Mouse (Mus musculus): Measurements from ENCODE around the gene Brat1.

Gene Brat1

DNA sequence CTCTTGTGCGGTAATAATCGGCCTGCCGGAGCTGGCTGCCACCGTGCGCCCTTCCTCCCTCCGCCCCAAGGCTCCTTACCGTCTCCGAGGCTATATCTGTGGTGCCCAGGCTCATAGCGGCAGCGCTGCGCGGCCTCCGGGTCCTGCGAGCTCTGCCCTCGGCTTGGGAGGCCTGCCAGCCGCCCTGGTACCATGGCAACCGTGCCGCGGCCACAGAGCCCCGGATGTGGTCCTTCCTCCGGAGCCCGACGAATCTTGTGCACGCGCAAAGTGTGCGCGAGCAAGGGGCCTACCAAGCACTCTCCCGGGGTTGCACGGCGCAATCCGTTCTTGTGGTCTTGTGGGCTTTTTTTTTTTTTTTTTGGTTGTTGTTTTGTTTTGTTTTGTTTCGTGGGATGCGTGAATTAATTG is 2.7 kb upstream of the Brat1 start, which contains the start of gene Iqce:
Gene Iqce (minus strand): TSS at position 276 of the 411 bp plus-strand sequence.
- DNase-seq (ENCODE audit: inconsistent ontology term), result peak; percentile 95

DNA sequence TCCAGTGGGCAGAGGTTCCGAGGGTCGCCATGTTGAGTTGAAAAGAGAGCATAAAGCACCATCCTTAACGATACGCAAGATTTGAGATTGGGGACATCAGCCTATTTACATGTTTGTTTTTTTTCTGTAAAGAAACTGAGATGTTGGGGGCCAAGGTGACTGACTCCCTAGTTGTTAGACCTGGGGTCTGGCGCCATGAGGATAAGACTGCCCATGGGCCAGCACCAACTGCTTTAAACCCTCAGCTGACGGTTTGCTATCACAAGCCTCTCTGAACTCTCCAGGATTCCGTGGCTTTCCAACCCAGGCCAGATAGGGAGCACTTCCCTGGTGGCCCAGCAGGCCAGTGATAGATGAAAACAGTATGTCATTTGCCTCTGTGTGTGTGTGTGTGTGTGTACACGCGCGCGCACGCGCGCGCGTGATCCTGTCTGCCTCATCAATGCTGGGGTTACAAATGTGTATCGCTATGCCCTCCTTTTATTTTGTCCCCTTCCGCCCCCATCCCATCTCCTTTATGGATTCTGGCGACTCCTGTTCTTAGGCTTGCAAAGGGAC is 2.1 kb upstream of the Brat1 start:
- no peak for DNase-seq (ENCODE audit: inconsistent ontology term)

DNA sequence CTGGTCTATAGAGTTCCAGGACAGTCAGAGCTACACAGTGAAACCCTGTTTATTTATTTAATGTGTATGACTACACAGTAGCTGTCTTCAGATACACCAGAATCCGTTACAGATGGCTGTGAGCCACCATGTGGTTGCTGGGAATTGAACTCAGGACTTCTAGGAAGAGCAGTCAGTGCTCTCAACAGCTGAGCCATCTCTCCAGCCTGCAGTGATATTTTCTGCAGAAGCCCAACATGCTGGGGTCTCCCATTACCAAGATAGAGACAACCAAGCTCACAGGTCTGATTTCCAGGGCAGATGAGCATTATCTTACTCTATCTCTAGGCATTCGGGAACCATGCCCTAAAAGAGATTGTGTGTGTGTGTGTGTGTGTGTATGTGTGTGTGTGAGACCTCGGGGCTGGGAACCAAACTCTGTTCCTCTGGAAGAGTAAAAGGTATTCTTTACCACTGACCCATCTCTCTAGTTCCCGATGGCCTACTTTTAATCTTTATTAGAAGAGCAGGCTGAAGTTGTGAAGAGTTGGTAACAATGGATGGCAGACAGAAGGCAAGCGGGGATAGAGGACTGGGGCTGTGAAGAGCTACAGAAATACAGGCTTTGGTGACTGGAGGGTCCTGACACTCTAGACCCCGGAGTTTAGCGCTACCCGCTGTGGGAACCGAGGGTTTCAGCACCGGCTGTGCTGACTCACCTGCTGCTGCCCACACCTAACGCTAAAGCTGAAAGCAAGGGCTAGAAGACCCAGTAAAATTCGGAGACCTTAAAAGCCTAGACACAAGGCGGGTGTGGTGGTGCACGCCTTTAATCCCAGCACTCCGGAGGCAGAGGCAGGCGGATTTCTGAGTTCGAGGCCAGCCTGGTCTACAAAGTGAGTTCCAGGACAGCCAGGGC is 1.1 kb upstream of the Brat1 start:
- no peak for DNase-seq (ENCODE audit: inconsistent ontology term)

DNA sequence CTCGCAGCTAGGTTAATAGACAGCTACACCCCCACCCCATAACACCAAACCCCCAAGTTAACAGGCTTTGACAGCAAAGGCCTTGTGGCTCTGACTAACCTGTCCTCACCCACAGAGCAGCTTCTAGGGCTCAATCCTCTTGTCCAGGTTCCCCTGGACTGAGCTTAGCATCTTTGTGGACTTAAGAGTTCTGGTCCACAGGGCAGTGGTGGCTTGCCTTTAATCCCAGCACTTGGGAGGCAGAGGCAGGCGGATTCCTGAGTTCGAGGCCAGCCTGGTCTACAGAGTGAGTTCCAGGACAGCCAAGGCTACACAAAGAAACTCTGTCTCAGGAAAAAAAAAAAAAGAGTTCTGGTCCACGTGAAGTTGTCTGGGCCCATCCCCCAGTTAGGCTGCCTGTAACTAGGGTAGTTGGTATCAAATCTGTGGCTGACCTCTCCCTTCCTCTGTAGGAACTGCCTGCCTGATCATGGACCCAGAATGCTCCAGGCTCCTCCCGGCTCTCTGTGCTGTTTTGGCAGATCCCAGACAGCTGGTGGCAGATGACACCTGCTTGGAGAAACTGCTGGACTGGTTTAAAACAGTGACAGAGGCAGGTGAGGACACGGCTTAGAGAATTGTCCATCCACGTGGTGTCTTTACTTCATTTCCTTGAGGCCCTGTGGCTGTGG is 825 bp downstream of the Brat1 start:
- no peak for DNase-seq (ENCODE audit: inconsistent ontology term)

DNA sequence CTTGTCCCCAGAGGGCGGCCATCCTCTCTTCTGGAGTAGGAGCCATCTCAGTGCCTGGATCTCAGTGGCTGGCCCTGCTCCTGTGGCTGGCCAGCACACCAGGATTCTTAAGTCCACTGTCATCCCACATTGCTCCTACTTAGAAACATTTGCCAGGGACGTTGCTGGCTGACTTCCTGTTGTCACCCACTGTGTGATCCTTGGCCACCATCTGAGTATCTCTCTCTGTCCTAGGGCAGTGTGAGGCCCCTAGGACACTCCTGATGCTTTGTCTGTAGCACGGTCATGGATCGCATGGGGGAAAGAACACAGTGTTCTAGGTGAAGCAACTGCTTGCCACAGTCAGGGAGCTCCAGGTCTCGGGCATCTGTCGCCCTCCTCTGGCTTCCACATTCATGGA is 5.5 kb downstream of the Brat1 start:
- DNase-seq (ENCODE audit: inconsistent ontology term), result no peak

DNA sequence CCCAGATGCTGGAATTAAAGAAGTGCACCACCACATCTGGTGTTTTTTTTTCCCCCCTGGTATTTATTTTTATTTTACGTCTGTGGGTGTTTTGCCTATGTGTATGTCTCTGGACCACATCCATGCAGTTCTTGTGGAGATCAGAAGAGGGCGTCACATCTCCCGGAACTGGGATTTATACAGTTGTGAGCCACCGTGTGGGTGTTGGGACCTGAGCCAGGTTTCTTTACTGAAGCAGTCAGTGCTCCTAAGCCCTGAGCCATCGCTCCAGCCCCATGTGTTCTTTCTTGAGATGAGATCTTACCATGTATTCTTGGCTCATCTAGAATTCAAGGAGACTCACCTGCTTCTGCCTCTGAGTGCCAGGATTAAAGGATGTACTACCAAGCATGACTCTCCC is 6.2 kb downstream of the Brat1 start:
- no peak for DNase-seq (ENCODE audit: inconsistent ontology term)

DNA sequence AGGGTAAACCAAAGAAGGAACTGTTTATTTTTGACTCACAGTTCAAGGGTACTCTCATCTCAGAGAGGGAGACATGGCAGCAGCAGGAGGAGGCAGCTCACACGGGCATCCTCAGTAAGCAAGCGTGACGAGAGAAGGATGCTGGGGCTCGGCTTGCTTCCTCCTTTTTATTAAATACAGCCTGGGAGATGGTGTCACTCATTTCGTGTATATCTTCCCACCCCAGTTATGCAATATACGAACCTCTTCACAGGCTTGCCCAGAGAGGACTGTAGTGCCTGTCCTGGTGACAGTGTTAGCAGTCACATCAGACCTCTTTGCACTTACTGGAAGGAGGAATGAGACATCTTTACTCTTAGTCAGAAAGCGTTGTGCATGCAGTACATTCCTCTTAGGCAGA is 16.0 kb downstream of the Brat1 start:
- no peak for DNase-seq (ENCODE audit: inconsistent ontology term)

DNA sequence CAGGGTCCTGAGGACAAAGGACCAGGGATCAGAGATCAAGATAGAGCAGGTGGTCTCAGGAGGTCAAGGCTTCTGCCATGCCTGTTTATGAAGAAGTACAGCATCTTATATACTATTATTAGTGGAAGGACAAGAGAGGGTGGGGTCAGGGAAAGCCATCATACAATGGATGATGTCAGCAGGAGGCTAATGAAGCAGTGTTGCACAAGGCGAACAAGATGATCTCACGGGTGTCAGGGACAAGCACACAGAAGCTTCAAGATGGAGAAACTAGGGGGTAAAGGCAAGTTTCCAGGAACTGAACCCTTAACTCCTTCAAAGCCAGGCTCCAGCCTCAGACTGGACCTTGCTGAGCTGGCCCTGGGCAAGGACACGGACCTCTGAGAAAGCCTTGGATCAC is 17.3 kb downstream of the Brat1 start:
- DNase-seq (ENCODE audit: inconsistent ontology term), result no peak

DNA sequence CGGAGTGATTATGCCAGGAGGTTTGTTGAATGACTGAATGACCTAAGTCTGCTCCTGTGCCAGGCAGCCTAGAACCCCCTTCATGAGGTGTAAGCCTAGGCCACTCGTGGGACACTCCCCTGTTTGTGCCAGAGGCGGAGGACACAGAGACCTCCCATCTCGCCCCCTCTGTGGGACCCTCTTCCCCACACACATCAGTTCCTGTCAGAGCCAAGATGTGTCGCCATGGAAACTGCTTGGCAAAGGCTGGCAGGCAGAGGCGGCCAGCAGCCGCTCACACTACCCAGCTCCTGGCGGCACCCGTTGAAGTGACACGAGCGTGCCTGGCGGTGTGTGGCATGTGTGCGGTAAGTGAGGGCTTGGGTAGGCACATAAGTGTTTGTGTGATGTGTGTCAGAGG is 19.0 kb downstream of the Brat1 start, which contains the start of gene Amz1:
Gene Amz1 (plus strand): TSS at position 306 of the 400 bp plus-strand sequence.
- DNase-seq (ENCODE audit: inconsistent ontology term), result no peak

DNA sequence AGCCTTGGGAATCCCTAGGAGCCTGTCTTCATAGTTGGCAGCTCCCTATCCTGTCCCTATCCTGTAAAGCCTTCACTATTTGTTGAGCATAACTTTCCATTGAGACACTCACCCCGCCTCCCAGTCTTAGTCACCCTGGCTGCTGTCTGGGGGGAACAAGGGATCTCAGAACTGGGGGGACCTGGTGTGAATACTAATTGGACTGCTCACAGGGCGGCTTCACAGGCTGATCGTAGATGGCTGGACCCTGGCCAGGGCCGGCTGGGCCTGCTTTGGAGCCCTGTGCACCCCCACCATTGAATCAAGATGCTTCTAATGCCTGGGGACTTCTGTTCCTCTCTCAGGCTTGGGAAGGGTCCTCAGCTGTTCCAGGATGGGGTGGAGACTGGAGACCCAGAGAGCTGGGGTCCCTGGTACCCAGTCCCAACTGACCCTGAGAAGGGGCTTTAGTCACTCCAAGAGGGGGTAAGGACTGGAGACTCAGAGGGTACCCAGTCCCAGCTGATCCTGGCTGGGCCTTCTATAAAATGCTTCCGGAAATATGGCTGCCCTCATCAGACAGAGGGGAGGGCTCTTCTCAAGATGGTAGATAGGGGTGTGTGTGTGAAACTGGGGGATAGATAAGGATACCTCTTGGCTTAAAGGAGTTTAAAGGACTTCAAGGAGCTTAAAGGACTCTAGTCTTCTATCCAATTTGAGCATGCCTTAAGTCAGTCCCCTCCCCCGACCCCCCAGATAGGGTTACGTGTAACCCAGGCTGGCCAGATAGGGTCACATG is 21.4 kb downstream of the Brat1 start:
- DNase-seq (ENCODE audit: inconsistent ontology term), result peak; percentile 87

DNA sequence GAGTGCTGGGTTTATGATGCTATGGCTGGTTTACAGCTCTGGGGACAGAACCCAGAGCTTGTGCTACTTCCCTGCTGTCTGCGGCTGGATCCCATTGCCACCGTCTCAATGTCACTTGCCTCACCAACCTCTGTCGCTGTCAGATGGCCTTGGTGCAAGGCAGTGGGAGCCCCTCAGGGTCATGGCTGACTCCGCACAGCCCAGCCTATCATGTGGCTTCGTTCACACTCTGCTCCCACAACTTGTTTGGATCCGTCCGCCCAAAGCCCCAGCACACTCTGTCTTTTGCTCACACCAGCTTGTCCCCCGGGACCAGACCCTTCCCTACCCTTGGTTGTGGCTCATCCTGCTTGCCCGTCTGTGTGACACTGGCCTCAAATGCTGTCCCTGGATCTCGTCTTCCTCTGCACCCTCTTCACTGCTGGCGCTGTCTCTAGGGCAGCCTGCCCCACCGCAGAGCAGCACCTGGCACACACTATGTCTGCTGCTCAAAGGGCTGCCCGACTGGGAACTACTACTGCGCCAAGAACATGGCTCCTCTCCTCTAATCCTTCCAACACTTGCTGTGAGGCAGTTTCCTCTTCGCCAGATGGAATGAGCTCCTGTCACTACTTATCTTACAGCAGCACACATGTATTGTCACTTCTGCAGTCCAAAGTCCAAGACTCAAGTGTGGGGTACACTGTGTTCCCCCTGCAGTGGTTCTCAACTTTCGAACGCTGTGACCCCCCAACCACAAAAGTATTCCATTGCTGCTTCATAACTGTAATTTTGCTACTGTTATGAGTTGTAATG is 22.3 kb downstream of the Brat1 start:
- DNase-seq (ENCODE audit: inconsistent ontology term), result no peak

DNA sequence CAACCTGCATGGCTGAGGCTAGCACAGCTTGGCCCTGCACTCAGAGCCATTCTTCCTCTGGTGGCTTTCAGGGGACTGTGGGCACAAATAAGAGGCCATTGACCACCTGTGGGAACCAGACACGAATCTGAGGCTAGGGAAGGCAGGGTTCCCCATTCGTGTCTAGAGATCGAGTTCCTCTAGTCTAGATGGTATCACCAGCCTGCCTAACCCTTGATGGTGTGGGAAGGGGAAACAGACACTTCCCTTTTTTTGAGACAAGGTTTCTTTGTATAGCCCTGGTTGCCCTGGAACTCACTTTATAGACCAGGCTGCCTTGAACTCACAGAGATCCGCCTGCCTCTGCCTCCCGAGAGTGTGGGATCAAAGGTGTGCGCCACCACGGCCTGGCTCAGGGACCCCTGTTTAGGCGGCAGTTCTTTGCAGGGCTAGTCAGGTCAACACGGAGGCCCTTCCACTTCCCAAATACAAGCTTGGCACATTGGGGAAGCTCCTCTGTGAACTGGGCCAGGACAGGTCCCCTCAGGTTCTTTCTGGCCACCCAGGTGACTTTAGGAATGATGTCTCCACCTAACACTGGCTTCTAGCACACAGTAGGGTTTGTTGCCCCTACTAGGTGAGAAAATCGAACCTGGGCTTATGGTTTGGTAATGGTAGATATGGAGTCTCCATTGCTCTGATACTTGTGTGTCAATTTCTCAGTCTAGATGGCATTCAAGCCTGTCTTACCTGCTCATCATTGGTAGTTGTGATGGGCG is 26.4 kb downstream of the Brat1 start:
- DNase-seq (ENCODE audit: inconsistent ontology term), result no peak

DNA sequence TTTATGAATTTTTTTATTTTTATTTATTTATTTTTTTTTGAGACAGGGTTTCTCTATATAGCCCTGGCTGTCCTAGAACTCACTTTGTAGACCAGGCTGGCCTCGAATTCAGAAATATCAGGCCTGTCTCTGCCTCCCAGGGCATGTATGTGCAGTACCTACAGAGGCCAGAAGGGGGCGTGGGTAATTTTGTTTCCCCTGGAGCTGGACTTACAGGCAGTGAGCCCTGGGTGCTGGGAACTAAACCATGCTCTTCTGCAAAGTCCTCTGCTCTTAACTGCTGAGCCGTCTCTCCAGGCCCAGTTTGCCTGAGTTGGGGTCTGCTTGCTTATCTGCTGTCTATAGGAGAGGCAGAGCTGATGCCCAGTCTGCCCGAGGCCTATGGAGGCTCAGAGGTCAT is 27.4 kb downstream of the Brat1 start:
- DNase-seq (ENCODE audit: inconsistent ontology term), result no peak

DNA sequence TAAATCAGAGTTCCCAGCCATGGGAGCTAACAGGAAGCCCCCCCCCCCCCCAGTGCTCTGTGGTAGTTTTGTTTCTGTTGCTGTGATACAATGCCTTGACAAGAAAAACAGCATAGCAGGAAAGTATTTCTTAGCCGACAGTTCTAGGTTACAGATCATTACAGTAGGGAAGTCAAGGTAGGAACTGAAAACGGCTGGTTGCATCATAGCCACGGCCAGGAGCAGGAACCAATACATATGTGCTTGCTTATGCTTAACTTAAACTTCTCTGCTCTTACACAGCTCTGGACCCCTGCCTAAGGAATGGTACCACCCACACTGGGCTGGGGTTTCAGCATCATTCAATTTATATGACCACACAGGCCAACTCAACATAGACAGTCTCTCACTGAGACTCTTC is 28.5 kb downstream of the Brat1 start:
- no peak for DNase-seq (ENCODE audit: inconsistent ontology term)

DNA sequence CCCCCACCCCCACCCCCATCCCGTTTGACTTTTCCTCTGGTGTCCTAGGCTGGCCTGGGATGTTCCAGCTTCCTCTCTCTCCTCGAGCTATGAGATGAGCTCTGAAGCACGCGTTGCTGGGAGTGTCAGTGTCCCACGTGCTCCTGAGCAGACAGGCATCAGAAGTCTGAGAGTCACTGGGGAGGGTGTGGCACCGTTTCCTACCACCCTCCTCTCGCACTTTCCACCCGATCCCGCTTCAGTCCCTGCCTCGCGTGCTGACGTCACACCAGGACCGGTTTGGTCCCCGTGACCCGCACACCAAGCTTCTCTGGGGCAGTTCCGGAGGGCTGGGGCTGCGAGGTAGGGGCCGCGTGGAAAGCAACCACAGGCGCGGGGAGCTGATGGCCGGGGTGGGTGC is 30.5 kb downstream of the Brat1 start:
- DNase-seq (ENCODE audit: inconsistent ontology term), result peak; percentile 56

DNA sequence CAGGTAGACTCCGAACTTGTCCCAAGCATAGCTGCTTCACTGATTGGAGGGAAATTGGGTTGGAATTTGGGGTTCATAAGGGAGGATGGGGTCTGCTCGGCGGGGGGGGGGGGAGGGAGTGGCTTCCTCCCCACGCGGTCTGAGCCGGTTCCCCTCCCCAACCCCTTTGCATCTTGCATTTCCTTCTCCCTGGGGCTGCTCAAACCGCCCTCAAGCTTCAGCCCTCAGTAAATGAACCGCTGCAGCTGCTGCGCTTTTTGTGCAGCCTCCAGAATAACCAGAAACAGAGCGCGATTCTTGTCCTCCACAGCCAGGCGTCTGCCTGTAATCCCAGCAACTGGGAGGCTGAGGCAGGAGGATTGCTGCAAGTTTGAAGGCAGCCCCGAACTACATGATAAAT is 31.4 kb downstream of the Brat1 start:
- DNase-seq (ENCODE audit: inconsistent ontology term), result no peak

DNA sequence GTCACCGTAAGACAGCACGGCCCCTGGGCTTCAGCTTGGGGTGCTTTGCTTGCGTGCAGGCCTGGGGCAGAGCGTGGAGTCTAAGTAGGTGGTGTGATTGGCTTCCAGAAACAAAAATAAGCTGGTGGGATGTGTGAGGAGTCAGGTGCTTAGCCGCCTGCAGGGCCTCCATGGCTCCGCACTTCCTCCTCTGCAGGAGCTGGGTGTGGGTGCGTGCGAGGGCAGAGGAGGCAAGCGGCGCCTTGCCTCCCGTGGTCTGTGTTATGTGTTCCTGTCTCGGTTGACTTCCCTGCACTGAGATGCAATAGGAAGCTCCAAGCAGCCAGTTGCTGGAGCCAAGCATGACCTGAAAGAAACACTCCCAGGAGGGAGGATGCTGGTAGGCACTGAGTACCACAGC is 35.0 kb downstream of the Brat1 start:
- DNase-seq (ENCODE audit: inconsistent ontology term), result no peak

DNA sequence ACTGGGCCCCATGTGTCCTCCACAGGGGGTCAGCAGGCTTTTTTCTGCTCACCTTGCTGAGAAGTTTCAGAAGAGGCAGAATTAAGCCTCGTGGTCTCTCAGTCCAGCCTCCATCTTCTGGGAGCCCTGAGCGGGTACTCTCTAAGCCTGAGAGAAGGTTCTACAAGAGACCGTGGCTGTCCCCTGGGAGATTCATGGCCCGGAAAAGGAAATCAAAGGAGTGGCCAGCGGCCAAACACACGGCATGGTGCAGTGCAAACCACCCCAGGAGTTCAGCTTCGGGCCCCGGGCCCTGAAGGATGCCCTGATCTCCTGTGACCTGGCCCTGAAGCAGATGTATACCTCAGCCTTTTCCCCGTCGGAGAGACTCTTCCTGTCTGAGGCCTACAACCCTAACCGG is 36.2 kb downstream of the Brat1 start:
- no peak for DNase-seq (ENCODE audit: inconsistent ontology term)

DNA sequence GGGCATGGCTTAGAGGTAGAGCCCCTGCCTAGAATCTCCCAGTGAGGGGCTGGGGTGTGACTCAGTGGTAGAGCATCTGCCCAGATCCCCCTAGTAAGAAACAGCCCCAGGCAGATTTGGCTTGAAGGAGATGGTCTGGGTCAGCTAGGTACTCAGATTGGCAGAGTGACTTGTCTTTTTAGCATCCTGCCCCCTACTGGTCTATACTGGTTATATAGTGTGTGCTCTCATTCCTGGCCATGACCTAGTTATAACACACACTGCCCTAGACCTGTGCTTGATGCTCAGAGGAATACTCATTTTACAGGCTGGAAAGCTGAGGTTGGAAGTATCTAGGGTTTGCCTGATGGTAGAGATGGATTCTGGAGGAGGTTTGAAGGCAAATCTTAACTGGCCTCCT is 37.1 kb downstream of the Brat1 start:
- DNase-seq (ENCODE audit: inconsistent ontology term), result no peak

DNA sequence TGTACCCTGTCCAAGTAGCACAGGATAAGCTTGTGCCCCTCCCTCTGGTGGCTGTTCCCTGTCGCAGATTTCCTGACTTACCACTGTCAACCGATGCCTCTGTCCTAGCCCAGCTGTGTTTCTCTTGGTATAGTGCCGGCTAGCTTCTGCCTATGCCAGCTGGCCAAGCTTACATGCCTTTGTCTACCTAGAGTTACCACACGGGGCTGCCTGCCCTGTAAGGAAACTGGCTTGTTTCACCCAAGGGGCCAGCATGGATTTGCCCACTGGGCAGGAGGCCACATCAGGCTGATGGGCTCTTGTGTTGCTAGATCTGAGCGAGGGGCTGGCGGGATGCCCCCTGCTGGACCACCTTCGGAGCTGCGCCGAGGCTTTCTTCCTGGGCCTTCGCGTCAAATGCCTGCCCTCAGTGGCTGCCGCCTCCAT is 38.9 kb downstream of the Brat1 start:
- no peak for DNase-seq (ENCODE audit: inconsistent ontology term)
